Mouse (Mus musculus) olfactory bulb, adult 2 months (tissue): ENCODE measurements around the gene Hibadh. TPM values are rescaled to one million over a fixed set of nuclear protein-coding genes. Genes with fewer than 3 reads are reported as not detected.

Experiments
- H3K27ac ChIP-seq: fragments of 200-500 bp; 2 replicates; pipeline ENCODE4 v1.5.1; 2012; ENCODE audit warnings: low read depth, low read length; ENCODE audit not compliant: insufficient read depth
- H3K4me1 ChIP-seq: fragments of 200-500 bp; 2 replicates; pipeline ENCODE4 v1.6.1; 2012; ENCODE audit warnings: low read length; ENCODE audit not compliant: control insufficient read depth, insufficient read depth
- H3K4me3 ChIP-seq: fragments of 200-500 bp; 2 replicates; pipeline ENCODE4 v1.5.1; 2012; ENCODE audit warnings: mild to moderate bottlenecking, low read depth, low read length, moderate library complexity; ENCODE audit not compliant: insufficient read depth
- CTCF ChIP-seq: fragments of 200-500 bp; IDR thresholded peaks from 2 replicates; pipeline ENCODE4 v1.5.1; 2012; ENCODE audit warnings: low read depth, mild to moderate bottlenecking, low read length, moderate library complexity; ENCODE audit not compliant: insufficient read depth
- POLR2A ChIP-seq: fragments of 200-500 bp; IDR thresholded peaks from 2 replicates; pipeline ENCODE4 v1.6.1; 2012; ENCODE audit warnings: mild to moderate bottlenecking, low read depth, low read length, moderate library complexity; ENCODE audit not compliant: insufficient read depth
- WGBS: fragments of 180-500 bp; shearing (Covaris S2); methylation state at CpG from one replicate; pipeline ENCODE4 v1.1.7; 2018; 5-methylcytosine and 5-hydroxymethylcytosine counted together
- polyA plus RNA-seq: library from polyadenylated mRNA; stranded (reverse); fragments of >200 nt; gene quantifications from 2 replicates; pipeline ENCODE4 v1.2.4, GENCODE M21; 2012; ENCODE audit warnings: low replicate concordance; ENCODE audit not compliant: missing spikeins, insufficient read depth, insufficient read length

Hibadh gene
- polyA plus RNA-seq, 1 experiment: not detected

DNA sequence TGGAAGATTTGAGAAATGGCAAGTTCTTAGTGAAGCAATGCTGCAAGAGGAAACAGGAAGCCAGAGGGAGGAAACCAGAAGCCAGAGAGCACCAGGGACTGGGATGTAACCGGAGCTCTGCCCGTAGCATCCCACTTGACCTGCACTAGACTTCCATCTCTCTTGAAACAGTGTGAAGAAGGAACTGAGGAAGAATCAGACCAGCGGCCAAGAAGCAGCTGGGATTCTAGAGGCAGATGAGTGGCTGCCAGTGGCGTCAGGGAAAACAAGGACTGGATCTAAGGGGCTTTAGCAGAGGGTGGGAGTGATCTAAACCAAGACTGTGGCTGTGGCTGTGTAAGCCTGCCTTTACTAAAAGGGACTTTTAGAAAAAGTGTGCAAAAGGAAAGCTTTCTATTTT lies 95.8 kb downstream of the Hibadh start:
- Histone ChIP-seq H3K4me3 (no peak overlapping the region), H3K27ac (no peak overlapping the region), H3K4me1 (no peaks in the 10 kb centered on the region)
- WGBS: 57% methylated on average over 4 of the region's 4 CpGs
- TF ChIP-seq CTCF (no peak), POLR2A (no peak)

DNA sequence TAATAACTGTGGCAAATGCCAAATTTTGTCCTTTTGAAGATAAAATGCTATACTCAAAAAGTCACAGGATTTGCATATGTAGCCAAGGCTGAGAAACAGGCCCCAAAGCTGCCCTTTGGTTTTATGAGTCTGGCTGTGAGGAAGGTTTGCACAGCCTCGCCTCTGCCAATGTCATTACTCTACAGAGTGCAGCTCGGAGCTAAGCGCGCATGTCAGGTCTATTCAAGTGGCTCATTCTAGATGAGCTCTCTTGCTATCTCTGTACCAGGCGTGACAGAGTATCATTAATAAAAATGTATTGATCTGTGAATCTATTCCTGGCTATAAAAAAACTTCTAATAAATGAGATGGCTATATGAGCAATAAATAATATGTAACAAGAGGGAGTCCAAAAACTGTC lies 97.7 kb downstream of the Hibadh start:
- TF ChIP-seq CTCF: no peak
- TF ChIP-seq POLR2A: no peak
- H3K4me1 ChIP-seq: no peaks in the 10 kb centered on the region
- over 99% methylated on average over 5 of the region's 5 CpGs for WGBS

DNA sequence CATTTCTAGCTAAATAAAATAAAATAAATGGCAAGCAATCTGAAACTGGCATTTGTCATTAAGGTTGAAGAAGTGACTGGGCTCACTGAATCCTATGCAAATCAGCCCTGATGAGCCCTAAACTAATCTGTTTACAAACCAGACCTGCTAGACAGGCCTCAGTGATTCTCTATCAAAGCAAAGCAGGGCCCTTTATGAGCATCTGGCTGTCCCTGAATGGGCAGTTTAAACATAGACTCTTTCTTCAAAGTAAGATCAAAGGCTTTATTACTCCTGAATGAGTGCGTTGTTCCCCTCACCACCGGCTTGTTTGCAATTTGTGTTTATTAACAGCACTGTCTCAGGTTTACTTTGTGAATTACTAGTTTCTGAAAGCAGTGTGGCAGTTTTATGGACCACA lies 100.3 kb downstream of the Hibadh start:
- Histone ChIP-seq H3K4me3 (no peak overlapping the region), H3K4me1 (no peaks in the 10 kb centered on the region), H3K27ac (no peak overlapping the region)
- 52% methylated on average over 2 of the region's 2 CpGs for WGBS
- TF ChIP-seq POLR2A: no peak
- TF ChIP-seq CTCF: no peak

More for the DNA sequence above, 97.7 kb downstream of the Hibadh start:
- Histone ChIP-seq H3K4me3 (no peak overlapping the region), H3K27ac (no peak overlapping the region)

DNA sequence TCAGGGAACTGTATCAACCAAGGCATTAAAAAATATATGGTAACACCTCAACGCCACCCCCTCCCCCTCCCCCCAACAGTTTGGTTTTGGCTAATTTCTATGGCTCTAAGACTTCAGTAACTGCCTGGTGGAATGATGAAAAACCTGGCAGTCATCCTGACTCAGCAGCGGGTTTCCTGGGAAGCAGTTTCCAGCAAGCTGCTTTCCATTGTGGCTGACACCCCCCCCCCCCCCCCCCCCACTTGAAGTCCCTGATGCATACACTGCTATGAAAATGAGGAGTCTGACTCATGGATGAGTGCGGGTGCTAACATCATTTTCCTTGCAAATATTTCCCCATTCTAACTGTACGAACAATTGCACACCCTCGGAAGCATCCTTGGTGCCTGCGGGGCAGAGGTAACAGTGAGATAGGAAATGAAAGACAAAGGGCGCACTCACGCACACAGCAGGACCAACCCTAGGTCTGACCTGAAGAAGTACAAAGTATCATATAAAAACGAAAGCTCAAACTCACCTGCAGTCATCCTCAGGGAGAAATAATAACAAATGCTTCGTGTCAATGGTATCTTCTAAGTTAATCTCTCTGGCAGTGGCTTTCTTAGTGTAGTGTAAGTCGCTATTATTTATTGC lies 105.0 kb downstream of the Hibadh start:
- H3K27ac ChIP-seq: no peak overlapping the region
- H3K4me3 ChIP-seq: no peak overlapping the region
- H3K4me1 ChIP-seq: no peaks in the 10 kb centered on the region
- TF ChIP-seq POLR2A: no peak
- whole genome bisulfite sequencing: 83% methylated on average over 11 of the region's 11 CpGs

DNA sequence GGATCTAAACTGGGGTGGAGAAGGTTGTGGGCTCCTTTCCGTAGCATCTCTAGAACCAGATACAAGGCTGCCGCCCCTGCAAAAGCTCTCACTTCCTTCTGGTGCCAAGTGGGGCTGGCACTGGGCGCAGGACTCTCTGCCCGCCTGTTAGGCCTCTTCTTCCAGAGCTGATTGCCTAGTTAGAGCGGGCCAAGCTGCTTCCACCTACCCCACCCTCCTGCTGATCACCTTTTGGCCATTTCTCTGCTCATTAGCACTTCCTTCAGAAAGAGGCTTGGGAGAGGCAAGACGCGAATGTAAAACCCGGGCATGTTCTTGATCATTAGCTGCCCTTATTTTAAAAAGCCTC lies 108.1 kb downstream of the Hibadh start:
- WGBS: 70% methylated on average over 8 of the region's 8 CpGs
- no peak overlapping the region for H3K4me3 ChIP-seq

DNA sequence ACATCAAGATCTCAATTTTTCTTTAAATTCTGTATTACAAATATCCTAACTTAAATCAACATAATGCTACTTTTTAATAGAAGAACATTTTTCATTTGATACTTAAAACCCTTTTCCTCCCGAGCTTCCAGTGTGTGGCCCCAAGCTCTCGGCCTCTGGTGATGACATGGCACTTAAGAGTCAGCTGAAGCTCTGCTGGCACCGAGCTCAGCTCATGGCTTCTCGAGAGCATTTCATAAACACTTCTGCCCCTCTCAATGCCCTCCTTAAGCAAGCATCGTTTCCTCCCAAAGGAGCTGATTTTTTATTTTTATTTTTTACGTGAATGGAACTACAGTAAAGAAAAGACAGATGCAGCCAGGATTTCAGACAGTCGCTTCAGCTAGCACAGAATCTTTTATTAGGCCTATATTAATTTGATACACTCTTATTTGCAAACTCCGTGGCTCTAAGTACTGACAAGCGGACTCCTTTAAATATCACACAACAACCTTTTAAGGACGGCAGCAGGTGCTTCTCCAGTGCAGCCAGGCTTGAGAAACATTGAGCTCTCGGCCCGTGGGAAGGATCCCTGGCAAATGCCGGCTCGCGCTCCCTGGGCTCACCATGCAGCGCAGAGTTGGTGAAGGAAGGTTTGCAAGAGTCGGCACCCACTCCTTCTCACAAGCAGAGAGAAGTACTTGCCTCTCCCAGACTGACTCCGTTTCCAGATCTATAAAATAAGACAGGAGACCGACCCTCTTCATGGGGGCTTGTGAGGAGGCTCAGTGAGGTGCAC lies 108.6 kb downstream of the Hibadh start:
- WGBS: 80% methylated on average over 19 of the region's 19 CpGs
- no peak overlapping the region for H3K4me3 ChIP-seq
- no peak overlapping the region for H3K27ac ChIP-seq
- no peaks in the 10 kb centered on the region for H3K4me1 ChIP-seq
- TF ChIP-seq POLR2A: no peak
- no peak for TF ChIP-seq CTCF

More for the DNA sequence above, 108.1 kb downstream of the Hibadh start:
- TF ChIP-seq CTCF (no peak), POLR2A (no peak)
- no peak overlapping the region for H3K27ac ChIP-seq
- no peaks in the 10 kb centered on the region for H3K4me1 ChIP-seq

DNA sequence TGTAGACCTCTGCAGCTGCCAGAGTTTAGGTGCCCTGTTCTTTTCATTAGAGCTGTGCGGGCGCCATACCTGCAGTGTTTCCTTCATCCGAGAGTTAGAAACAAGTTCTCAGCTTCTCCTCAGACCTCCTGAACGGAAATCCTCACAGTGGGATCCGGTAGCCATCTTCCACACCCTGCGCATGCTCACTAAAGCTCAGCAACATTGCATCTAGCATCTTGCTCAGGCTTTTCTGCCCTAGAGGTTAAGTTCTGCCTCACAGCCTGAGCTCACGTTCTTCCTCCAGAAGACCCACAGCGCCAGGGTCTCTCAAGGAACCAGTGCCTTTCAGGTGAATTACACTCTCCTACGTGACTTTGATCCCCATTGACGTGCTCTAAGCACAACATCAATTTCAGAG lies 109.3 kb downstream of the Hibadh start:
- Histone ChIP-seq H3K4me3 (no peak overlapping the region), H3K27ac (no peak overlapping the region), H3K4me1 (no peaks in the 10 kb centered on the region)
- WGBS: 96% methylated on average over 10 of the region's 10 CpGs
- TF ChIP-seq CTCF (no peak), POLR2A (no peak)

DNA sequence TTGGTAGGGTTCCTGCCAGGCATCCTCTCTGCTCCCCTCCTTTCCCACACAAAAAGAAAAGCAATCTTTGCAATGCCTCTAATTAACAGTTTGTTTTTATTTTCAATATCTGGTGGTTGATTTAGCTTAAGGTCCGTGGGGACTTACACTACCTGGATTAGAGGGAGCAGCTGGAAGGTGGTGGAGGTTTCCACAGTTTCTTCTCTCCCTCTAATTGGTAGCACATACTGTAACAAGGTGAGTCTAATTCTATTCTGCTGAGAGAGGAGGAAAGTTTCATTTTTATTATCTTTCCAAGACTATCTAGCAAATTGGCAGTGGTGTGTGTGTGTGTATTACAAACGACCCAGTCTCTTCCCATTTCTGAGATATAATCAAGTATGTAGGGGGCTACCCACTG lies 116.0 kb downstream of the Hibadh start:
- Histone ChIP-seq H3K4me1 (no peaks in the 10 kb centered on the region), H3K4me3 (no peak overlapping the region), H3K27ac (no peak overlapping the region)
- WGBS: 54% methylated on average over 2 of the region's 2 CpGs
- TF ChIP-seq POLR2A (no peak), CTCF (no peak)

DNA sequence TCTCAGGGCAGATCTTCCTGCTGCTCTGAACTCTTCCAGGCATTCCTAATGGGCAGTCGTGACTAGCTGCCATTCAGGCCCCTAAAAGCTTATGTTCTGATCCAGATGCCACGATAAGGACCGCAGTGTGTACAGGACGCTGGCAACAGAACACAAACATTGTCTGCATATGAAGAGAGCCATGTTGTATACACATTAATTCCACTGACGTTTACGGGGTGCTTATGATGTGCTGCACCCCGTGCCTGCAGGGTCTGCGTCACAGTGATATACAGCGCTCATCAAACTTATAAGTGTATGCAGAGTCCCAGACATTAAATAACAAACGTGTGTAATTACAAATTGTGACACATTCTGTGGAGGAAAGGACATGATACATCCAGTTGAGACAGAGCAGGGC lies 121.5 kb downstream of the Hibadh start:
- Histone ChIP-seq H3K27ac (no peak overlapping the region), H3K4me1 (no peaks in the 10 kb centered on the region), H3K4me3 (no peak overlapping the region)
- TF ChIP-seq POLR2A (no peak), CTCF (no peak)
- WGBS: 91% methylated on average over 10 of the region's 10 CpGs

DNA sequence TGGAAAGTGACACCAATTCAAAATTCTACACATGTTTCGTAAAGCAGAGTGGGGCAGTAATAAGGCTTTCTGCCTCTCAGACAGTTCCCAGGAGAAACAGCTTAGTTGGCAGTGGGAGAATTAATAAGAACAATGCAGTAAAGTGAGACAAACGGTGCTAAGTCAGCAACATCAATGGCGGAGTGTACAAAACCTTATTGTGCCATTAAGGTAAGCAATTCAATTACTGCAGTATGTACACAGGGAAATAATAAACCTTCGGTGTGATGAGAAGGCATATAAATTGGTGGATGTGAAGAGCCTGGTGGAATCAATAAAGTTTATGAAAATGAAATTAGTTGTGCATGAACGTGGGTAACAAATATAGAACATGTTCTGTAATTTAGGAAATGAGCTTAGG lies 122.9 kb downstream of the Hibadh start:
- Histone ChIP-seq H3K4me1 (no peaks in the 10 kb centered on the region), H3K27ac (no peak overlapping the region)

More for the DNA sequence above, 122.9 kb downstream of the Hibadh start:
- H3K4me3 ChIP-seq: no peak overlapping the region
- 75% methylated on average over 5 of the region's 5 CpGs for WGBS
- TF ChIP-seq POLR2A (no peak), CTCF (no peak)
